Mouse (Mus musculus) liver, embryonic 16.5 days (tissue): Measurements from ENCODE around the gene Hcfc1r1. TPM values are rescaled to one million over a fixed set of nuclear protein-coding genes. Genes with fewer than 3 reads are reported as not detected.

Experiments
- ATAC-seq: fragments of 200-750 bp; cut with Nextera tagmentation; 2 replicates; pipeline ENCODE4 v1.8.0; 2017; ENCODE audit warnings: low read depth, mild to moderate bottlenecking, moderate number of reproducible peaks, moderate library complexity
- H3K27ac ChIP-seq: fragments of 300-500 bp; sonication (generic); 2 replicates; pipeline ENCODE4 v1.5.1; 2014; ENCODE audit warnings: mild to moderate bottlenecking, low read length
- H3K27me3 ChIP-seq: fragments of 300-500 bp; sonication (generic); 2 replicates; pipeline ENCODE4 v1.6.1; 2014; ENCODE audit warnings: low read depth, low read length, mixed read lengths; ENCODE audit not compliant: control insufficient read depth, insufficient read depth
- H3K36me3 ChIP-seq: fragments of 300-500 bp; sonication (generic); 2 replicates; pipeline ENCODE4 v1.6.1; 2014; ENCODE audit warnings: mild to moderate bottlenecking; ENCODE audit not compliant: control insufficient read depth, insufficient read depth
- H3K4me1 ChIP-seq: fragments of 300-500 bp; sonication (generic); 2 replicates; pipeline ENCODE4 v1.6.1; 2014; ENCODE audit warnings: low read depth, low read length, mixed read lengths; ENCODE audit not compliant: control insufficient read depth
- H3K4me2 ChIP-seq: fragments of 300-500 bp; sonication (generic); 2 replicates; pipeline ENCODE4 v1.6.1; 2014; ENCODE audit warnings: low read depth, low read length, mixed read lengths
- H3K4me3 ChIP-seq: fragments of 300-500 bp; sonication (generic); 2 replicates; pipeline ENCODE4 v1.5.1; 2014; ENCODE audit warnings: low read depth, mild to moderate bottlenecking, low read length
- H3K9ac ChIP-seq: fragments of 300-500 bp; sonication (generic); 2 replicates; pipeline ENCODE4 v1.6.1; 2014; ENCODE audit warnings: low read depth, low read length
- H3K9me3 ChIP-seq: fragments of 300-500 bp; sonication (generic); replicated peaks from 2 replicates; pipeline ENCODE4 v1.6.1; 2016; ENCODE audit warnings: low read length; ENCODE audit not compliant: control insufficient read depth
- WGBS: fragments of 180-500 bp; shearing (Covaris S2); extraction: QIAGEN DNeasy Blood & Tissue Kit; methylation state at CpG from one replicate; pipeline ENCODE4 v1.1.7; 2014; ENCODE audit not compliant: insufficient replicate concordance; 5-methylcytosine and 5-hydroxymethylcytosine counted together
- polyA plus RNA-seq: library from polyadenylated mRNA; unstranded; fragments of >200 nt; fragmentation: Nextera tagmentation; extraction: Ambion mirVana; gene quantifications from 2 replicates; pipeline ENCODE4 v1.2.1, GENCODE M21; 2015

Hcfc1r1 gene
- polyA plus RNA-seq, 1 experiment from 2014 or later: 23.2 TPM

DNA sequence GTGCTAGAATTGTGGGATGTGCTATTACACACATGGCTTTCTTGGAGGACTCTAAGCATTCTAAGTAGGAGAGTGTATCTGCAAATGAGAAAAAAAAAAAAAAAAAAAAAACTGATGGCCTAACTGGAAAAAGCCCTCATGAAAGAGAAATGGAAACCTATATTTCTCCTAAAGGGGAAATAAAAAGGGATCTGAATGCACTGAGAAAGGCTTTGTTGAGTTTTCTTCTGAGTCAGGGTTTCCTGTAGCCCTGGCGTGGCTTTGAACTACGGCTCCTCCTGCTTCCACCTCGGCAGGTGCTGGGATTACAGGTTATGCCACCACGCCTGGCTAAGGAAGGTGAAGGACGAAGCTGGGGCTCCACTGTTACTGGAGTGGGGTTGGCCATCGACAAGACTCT is 19.4 kb upstream of the Hcfc1r1 start:
- no peaks in the 10 kb centered on the region for H3K36me3 ChIP-seq
- WGBS: 35% methylated on average over 6 of the region's 6 CpGs
- no peaks in the 10 kb centered on the region for H3K9me3 ChIP-seq
- H3K4me1 ChIP-seq: no peaks in the 10 kb centered on the region
- no peak overlapping the region for H3K27ac ChIP-seq
- H3K4me3 ChIP-seq: no peak overlapping the region
- no peak overlapping the region for H3K4me2 ChIP-seq
- H3K9ac ChIP-seq: no peak overlapping the region
- H3K27me3 ChIP-seq: no peaks in the 10 kb centered on the region
- ATAC-seq: no peak

DNA sequence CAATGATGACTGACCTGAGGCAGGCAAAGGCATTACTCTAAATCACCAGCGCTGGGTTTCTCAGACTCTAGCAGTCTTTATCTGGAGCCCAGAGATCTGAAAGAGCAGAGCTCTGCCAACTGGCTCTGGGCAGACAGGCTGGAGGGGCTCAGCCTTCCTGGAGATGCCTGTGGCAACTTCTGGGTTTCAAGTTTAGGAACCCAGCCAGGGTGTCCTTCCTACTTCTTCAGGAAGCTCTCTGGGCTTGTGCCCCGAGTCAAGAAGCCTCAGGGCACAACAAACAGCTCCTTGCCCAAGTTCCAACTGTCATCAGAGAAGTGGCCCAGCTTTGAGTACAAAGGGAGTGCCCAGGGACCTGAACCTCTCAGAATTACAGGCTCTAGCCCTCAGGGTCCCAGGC is 19.0 kb upstream of the Hcfc1r1 start:
- no peak overlapping the region for H3K4me2 ChIP-seq
- no peaks in the 10 kb centered on the region for H3K4me1 ChIP-seq
- 25% methylated on average over 2 of the region's 2 CpGs for WGBS
- H3K27ac ChIP-seq: no peak overlapping the region
- H3K4me3 ChIP-seq: no peak overlapping the region
- H3K36me3 ChIP-seq: no peaks in the 10 kb centered on the region
- H3K27me3 ChIP-seq: peaks cover 2% of the 10 kb centered on the region
- no peak for ATAC-seq
- no peaks in the 10 kb centered on the region for H3K9me3 ChIP-seq
- no peak overlapping the region for H3K9ac ChIP-seq

DNA sequence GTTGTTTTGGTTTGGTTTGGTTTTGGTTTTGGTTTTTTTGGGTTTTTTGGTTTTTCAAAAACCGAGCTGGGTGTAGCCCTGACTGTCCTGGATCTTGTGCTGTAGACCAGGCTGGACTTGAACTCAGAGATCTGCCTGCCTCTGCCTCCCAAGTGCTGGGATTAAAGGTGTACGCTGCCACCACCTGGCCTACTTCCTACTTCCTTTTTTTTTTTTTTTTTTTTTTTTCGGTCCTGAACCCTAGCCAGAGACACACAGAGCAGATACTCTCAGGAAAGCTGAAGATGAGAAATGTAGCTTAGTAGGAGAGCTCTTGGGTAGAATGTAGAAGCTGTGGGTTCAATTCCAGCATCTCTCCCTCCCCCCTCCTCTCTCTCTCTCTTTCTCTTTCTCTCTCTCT is 14.9 kb upstream of the Hcfc1r1 start:
- Histone ChIP-seq H3K27ac (no peak overlapping the region), H3K9ac (no peak overlapping the region), H3K4me1 (peaks cover 6% of the 10 kb centered on the region), H3K36me3 (no peaks in the 10 kb centered on the region), H3K4me3 (no peak overlapping the region), H3K9me3 (no peaks in the 10 kb centered on the region), H3K27me3 (peaks cover 36% of the 10 kb centered on the region), H3K4me2 (no peak overlapping the region)
- no peak for ATAC-seq
- 46% methylated on average over 3 of the region's 3 CpGs for WGBS

DNA sequence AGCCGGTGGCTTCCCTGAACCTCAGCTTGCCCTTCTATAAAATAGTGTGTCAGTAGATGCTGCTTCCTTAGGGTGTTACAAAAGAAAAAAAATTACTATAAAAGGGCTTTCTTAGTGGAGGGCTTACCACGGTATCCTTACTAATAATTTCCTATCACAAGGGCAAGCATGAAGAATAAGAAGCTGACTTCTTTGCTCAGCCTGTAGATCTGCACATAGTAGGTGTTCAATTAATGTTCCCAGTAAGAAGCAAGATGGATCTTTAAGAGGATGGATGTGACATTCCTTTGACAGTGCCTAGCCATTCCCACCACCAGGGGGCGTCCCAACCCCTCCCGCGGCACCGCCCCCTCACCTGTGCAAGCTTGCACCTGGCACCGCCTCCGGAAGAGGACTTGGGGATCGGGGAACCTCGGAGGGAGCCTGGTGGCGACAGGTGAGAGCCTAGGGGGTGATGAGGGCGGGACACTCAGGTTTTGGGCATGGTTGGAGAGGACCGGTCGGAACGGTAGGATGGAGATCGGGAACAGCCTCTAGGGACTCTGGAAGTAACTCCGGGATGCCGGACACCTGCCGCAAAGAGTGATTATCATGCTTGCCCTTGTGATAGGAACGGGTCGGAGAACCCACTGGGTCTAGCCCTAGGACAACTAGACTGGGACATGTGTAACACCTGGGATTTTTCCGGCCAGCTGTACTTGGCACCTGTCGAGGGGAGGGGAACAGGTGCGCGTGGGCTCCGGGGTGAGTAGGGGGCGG is 13.1 kb upstream of the Hcfc1r1 start, which contains the start of gene Bicdl2:
Bicdl2 (plus strand) TSS at position 390 of the 759 bp plus-strand sequence.
- H3K4me2 ChIP-seq: peak within 1 kb of the TSS; percentile 37
- peaks cover 6% of the 10 kb centered on the region for H3K4me1 ChIP-seq
- no peak for ATAC-seq
- H3K27me3 ChIP-seq: peaks cover 36% of the 10 kb centered on the region
- H3K27ac ChIP-seq: no peak within 1 kb of the TSS
- 5% methylated on average over 27 of the region's 27 CpGs for WGBS
- no peaks in the 10 kb centered on the region for H3K9me3 ChIP-seq
- no peak within 1 kb of the TSS for H3K9ac ChIP-seq
- no peaks in the 10 kb centered on the region for H3K36me3 ChIP-seq
- peak within 1 kb of the TSS; percentile 25 for H3K4me3 ChIP-seq

DNA sequence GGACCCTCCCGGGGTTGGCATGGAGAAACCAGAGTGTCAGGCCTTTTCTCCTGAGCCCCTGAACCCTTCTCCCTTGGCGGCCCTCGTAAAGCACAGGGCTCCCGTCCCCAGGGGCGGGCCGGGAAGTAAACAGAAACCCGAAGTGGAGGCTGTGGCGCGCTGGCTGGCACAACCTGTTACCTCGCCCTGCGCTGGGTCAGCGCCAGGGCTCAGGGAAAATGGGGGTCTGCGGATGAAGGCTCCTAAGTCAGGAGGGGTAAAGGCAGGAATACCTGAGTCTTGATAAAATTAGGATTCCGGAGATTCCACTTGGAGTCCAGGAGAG is 12.6 kb upstream of the Hcfc1r1 start:
- Histone ChIP-seq H3K9ac (no peak overlapping the region), H3K4me1 (peaks cover 6% of the 10 kb centered on the region)
- ATAC-seq: no peak

DNA sequence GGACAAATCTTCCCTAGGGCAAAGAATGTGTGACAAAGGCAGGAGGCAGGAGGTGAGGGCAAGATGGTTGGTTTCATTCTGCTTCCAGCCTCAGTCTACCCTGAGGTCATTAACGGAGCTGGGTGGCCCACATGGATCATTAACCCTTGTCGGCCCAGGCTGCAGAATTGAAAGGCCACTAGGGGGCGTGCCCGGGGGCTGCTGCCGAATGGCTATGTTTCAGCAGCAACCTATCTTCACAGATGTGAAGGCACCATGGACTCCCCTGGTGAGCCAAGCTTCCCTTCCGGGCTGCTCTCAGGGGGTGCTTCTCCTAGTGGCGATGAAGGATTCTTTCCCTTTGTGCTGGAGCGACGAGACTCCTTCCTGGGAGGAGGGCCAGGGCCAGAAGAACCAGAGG is 11.9 kb upstream of the Hcfc1r1 start:
- Histone ChIP-seq H3K36me3 (no peaks in the 10 kb centered on the region), H3K27ac (no peak overlapping the region), H3K9me3 (no peaks in the 10 kb centered on the region), H3K4me2 (no peak overlapping the region), H3K9ac (no peak overlapping the region), H3K4me3 (no peak overlapping the region), H3K4me1 (peaks cover 6% of the 10 kb centered on the region), H3K27me3 (peaks cover 36% of the 10 kb centered on the region)
- ATAC-seq: no peak
- WGBS: 1% methylated on average over 9 of the region's 9 CpGs

More for the DNA sequence above, 12.6 kb upstream of the Hcfc1r1 start:
- H3K27ac ChIP-seq: no peak overlapping the region
- no peaks in the 10 kb centered on the region for H3K9me3 ChIP-seq
- 2% methylated on average over 14 of the region's 14 CpGs for WGBS
- H3K36me3 ChIP-seq: no peaks in the 10 kb centered on the region
- peak overlapping the region; percentile 37 for H3K4me2 ChIP-seq
- peak overlapping the region; percentile 25 for H3K4me3 ChIP-seq
- H3K27me3 ChIP-seq: peaks cover 36% of the 10 kb centered on the region

DNA sequence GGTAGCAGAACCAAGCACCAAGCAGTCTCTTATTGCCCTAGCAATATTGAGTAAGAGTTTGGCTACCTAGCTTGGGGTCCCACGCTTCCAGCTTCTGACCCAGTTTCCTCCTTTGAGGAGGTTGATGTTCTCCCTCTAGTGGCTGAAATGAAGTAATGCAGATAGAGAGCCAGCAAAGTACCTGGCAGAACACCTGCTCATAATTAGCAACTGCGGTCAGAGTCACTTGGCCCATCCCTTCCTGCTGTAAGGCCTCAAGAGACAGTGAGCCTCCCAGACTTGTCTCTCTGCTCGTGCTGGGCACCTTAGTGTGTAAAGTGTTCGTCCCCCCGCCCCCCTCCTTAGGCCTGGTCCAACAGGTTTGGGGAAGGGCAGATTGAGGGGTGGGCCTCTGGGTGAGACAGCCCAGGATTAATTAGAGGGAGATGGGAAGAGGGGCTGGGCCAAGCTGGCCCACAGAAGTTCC is 8.8 kb upstream of the Hcfc1r1 start:
- ATAC-seq: no peak
- Histone ChIP-seq H3K9ac (no peak overlapping the region), H3K4me2 (no peak overlapping the region), H3K27ac (no peak overlapping the region), H3K4me1 (peaks cover 6% of the 10 kb centered on the region), H3K27me3 (peaks cover 32% of the 10 kb centered on the region), H3K36me3 (peaks cover 7% of the 10 kb centered on the region), H3K9me3 (no peaks in the 10 kb centered on the region), H3K4me3 (no peak overlapping the region)
- 18% methylated on average over 5 of the region's 5 CpGs for WGBS

DNA sequence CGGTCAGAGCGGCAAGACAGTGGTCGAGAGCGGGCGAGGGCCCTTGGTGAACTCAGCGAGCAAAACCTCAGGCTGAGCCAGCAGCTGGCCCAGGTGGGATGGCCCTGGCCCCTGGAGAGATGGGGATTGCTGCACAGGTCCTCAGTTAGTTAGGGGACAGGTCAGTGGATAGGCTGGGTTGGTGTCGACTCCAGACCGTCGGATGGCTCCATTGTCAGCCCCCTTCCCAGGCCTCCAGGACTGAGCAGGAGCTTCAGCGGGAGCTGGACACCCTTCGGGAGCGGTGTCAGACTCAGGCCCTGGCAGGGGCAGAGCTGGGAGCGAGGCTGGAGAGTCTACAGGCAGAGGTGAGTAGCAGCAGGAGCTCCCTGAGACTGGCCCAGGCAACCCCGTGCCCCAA is 7.9 kb upstream of the Hcfc1r1 start:
- Histone ChIP-seq H3K4me2 (no peak overlapping the region), H3K4me1 (peaks cover 3% of the 10 kb centered on the region), H3K36me3 (peaks cover 7% of the 10 kb centered on the region), H3K27me3 (peaks cover 23% of the 10 kb centered on the region), H3K4me3 (no peak overlapping the region), H3K27ac (no peak overlapping the region), H3K9me3 (no peaks in the 10 kb centered on the region), H3K9ac (no peak overlapping the region)
- WGBS: 68% methylated on average over 14 of the region's 14 CpGs
- no peak for ATAC-seq

DNA sequence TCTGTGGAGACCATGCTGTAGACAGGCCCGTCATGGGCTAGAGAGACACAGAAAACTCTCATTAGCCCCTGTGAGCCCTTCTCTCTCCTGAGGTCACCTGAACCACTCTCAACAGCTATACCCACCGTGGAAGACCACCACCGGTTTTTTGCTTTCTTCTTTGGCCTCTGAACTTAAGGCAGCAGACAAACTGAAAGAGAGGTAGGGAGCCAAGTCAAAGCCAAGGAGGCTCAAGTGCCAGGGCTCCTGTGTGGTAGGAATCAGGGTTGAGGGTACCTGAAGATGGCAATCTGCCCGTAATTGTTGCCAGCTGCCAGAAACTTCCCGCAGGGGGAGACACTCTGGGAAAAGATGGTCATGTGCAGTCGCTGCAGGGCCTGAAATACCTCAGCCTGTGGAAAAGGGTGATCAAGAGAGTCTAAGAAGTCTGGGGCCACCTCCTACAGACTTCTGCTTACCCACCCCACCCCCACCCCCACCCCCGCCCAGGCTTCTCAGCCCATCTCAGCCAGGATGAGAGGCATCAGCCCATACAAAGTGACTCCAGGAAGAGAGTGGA is 2.8 kb upstream of the Hcfc1r1 start:
- Histone ChIP-seq H3K4me1 (peaks cover 8% of the 10 kb centered on the region), H3K9ac (no peak overlapping the region), H3K27me3 (peaks cover 2% of the 10 kb centered on the region), H3K27ac (no peak overlapping the region), H3K4me3 (no peak overlapping the region), H3K36me3 (peaks cover 7% of the 10 kb centered on the region), H3K4me2 (no peak overlapping the region), H3K9me3 (no peaks in the 10 kb centered on the region)
- WGBS: 83% methylated on average over 7 of the region's 7 CpGs
- no peak for ATAC-seq
